Mouse (Mus musculus): Measurements from ENCODE around the gene Fto. TPM values are rescaled to one million over a fixed set of nuclear protein-coding genes. Genes with fewer than 3 reads are reported as not detected.

Gene Fto
- total RNA-seq, 2 experiments from 2014 or later, result 5.1 to 6.1 TPM

- no peak for ATAC-seq (replicated peaks; ENCODE audit: low FRiP score, poor library complexity, severe bottlenecking)
These were observed 173.1 kb downstream of the Fto start for GRCm38 (mm10) chr8:91486394-91486793.

- no peak for ATAC-seq (replicated peaks; ENCODE audit: low FRiP score, poor library complexity, severe bottlenecking)
These were observed 174.1 kb downstream of the Fto start for GRCm38 (mm10) chr8:91487456-91487855.

- no peak for ATAC-seq (replicated peaks; ENCODE audit: low FRiP score, poor library complexity, severe bottlenecking)
These were observed 174.9 kb downstream of the Fto start for GRCm38 (mm10) chr8:91488086-91488783.

- no peak for ATAC-seq (replicated peaks; ENCODE audit: low FRiP score, poor library complexity, severe bottlenecking)
These were observed 175.6 kb downstream of the Fto start for GRCm38 (mm10) chr8:91488784-91489450.

- no peak for ATAC-seq (replicated peaks; ENCODE audit: low FRiP score, poor library complexity, severe bottlenecking)
These were observed 176.7 kb downstream of the Fto start for GRCm38 (mm10) chr8:91490065-91490464.

GRCm38 (mm10) chr8:91493373-91493772, 180.0 kb downstream of the Fto start:
- no peak for ATAC-seq (replicated peaks; ENCODE audit: low FRiP score, poor library complexity, severe bottlenecking)

GRCm38 (mm10) chr8:91494501-91495259, 181.4 kb downstream of the Fto start:
- no peak for ATAC-seq (replicated peaks; ENCODE audit: low FRiP score, poor library complexity, severe bottlenecking)

GRCm38 (mm10) chr8:91495260-91495601, 181.9 kb downstream of the Fto start:
- no peak for ATAC-seq (replicated peaks; ENCODE audit: low FRiP score, poor library complexity, severe bottlenecking)

- ATAC-seq (replicated peaks; ENCODE audit: low FRiP score, poor library complexity, severe bottlenecking), result no peak
These were observed 182.7 kb downstream of the Fto start for GRCm38 (mm10) chr8:91496000-91496399.

- ATAC-seq (replicated peaks; ENCODE audit: low FRiP score, poor library complexity, severe bottlenecking), result no peak
These were observed 183.6 kb downstream of the Fto start for GRCm38 (mm10) chr8:91496936-91497335.

GRCm38 (mm10) chr8:91498611-91499010, 185.3 kb downstream of the Fto start:
- ATAC-seq (replicated peaks; ENCODE audit: low FRiP score, poor library complexity, severe bottlenecking), result no peak

GRCm38 (mm10) chr8:91499303-91499702, 186.0 kb downstream of the Fto start:
- ATAC-seq (replicated peaks; ENCODE audit: low FRiP score, poor library complexity, severe bottlenecking), result no peak

- ATAC-seq (replicated peaks; ENCODE audit: low FRiP score, poor library complexity, severe bottlenecking), result no peak
These were observed 188.8 kb downstream of the Fto start for GRCm38 (mm10) chr8:91501960-91502600.

- no peak for ATAC-seq (replicated peaks; ENCODE audit: low FRiP score, poor library complexity, severe bottlenecking)
These were observed 189.5 kb downstream of the Fto start for GRCm38 (mm10) chr8:91502791-91503190.

- ATAC-seq (replicated peaks; ENCODE audit: low FRiP score, poor library complexity, severe bottlenecking), result no peak
These were observed 191.0 kb downstream of the Fto start for GRCm38 (mm10) chr8:91504360-91504759.

- no peak for ATAC-seq (replicated peaks; ENCODE audit: low FRiP score, poor library complexity, severe bottlenecking)
These were observed 191.6 kb downstream of the Fto start for GRCm38 (mm10) chr8:91504891-91505290.

GRCm38 (mm10) chr8:91505411-91505954, 192.2 kb downstream of the Fto start:
- ATAC-seq (replicated peaks; ENCODE audit: low FRiP score, poor library complexity, severe bottlenecking), result no peak

GRCm38 (mm10) chr8:91505997-91506672, 192.8 kb downstream of the Fto start:
- no peak for ATAC-seq (replicated peaks; ENCODE audit: low FRiP score, poor library complexity, severe bottlenecking)

GRCm38 (mm10) chr8:91506682-91507257, 193.4 kb downstream of the Fto start:
- no peak for ATAC-seq (replicated peaks; ENCODE audit: low FRiP score, poor library complexity, severe bottlenecking)
